Mouse (Mus musculus): ENCODE results near the gene Nfs1.
A peak's percentile ranks its signal among the peaks of the same experiment; 100 is the strongest.

GRCm38 (mm10) chr2:156190004-156190896 lies 46.3 kb upstream of the Nfs1 start:
- TF ChIP-seq HCFC1 (IDR thresholded peaks at IDR 0.05; ENCODE audit: low read depth, low read length) (0 out of 2 replicates have a peak, but pooled peaks have one; percentile 53), ZC3H11A (IDR thresholded peaks at IDR 0.05; ENCODE audit: low read depth, low read length) (no peak), CTCF (IDR thresholded peaks at IDR 0.05 in 2 of 3, conservative IDR thresholded peaks at IDR 0.05 in 1 of 3; ENCODE audit: control insufficient read depth in 1 of 3, insufficient read depth in 1 of 3, low read depth in 2 of 3, low read length in 3 of 3, poor library complexity in 1 of 3, severe bottlenecking in 1 of 3) (no peak), MAZ (IDR thresholded peaks at IDR 0.05; ENCODE audit: low read depth, low read length) (no peak), EP300 (IDR thresholded peaks at IDR 0.05; ENCODE audit: low read depth in 1 of 2, low read length in 2 of 2) (peak; percentile 68 to 71), POLR2A (IDR thresholded peaks at IDR 0.05; ENCODE audit: control insufficient read depth in 1 of 2, insufficient read depth in 1 of 2, low read depth in 1 of 2, low read length in 2 of 2, poor library complexity in 1 of 2) (peak; percentile 29 to 74; a peak in 2 of 4 replicates)

Measured in MEL (cell line).